Mouse (Mus musculus) skeletal muscle tissue, adult 2 months (tissue): ENCODE measurements around the gene Rtf2.

Experiments used
- DNase-seq: peaks from one replicate; pipeline ENCODE4 v3.0.0-alpha.2; 2012; ENCODE audit warnings: low read depth, low spot score

The Rtf2 gene

DNA sequence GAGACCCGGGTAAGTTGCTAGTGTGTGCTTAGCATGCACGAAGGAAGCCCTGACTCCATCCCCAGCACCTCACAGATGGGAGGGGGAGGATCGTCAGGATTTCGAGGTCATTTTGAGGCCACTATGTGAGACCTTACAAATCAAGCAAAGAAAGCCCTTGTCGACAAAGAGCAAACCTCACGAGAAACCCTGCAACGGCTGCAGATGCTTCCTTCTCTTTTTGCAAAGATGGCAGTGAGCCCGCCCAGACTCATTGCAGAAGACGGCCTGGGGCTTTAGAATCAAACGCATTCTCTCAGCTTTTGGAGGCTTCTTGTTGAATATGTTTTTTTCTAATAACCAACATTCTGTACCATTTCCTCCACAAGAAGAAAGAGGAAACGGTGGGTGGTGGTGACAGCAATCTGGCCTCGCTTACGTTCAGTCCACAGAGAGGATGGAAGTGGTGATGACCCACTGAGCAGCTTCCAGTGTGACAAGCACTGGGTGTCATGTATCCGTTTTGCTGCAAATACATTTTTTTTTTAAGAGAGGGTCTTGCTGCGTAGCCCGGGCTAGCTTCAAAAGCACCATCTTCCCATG lies 2.9 kb upstream of the Rtf2 start:
- peak; percentile 27 for DNase-seq

DNA sequence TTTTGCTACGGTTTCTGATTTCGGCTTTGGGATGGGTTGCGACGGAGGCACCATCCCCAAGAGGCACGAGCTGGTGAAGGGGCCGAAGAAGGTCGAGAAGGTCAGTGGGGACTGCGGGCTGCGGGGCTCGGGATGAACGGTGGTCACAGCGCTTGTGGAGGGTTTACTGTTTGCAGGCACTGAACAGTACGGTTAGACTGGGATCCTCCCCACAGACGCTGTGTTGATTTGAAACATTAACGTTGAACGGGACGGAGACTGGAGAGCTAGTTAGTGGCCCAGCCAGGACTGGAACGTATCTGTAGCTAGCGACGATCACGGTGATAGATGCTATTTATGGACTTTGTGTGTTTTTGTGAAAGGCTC lies 267 bp downstream of the Rtf2 start:
- no peak for DNase-seq

DNA sequence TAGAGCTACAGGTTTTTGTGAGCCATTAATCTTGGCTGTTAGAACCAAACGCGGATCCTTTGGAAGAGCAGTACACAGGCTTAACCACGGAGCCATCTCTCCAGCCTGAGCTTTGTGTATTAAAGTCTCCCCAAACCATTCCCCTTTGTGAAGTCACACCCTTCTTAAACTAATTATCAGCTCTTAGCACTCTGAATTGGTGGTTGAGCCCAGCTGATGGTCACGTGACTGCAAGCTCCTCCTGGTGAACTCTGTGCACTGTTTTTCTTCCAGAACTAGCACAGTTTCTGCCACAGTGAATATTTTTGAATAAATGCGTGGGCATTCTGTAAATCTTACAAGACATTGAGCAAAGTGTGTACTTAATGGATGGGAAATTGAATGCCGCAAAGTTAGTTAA lies 820 bp downstream of the Rtf2 start:
- DNase-seq: no peak

DNA sequence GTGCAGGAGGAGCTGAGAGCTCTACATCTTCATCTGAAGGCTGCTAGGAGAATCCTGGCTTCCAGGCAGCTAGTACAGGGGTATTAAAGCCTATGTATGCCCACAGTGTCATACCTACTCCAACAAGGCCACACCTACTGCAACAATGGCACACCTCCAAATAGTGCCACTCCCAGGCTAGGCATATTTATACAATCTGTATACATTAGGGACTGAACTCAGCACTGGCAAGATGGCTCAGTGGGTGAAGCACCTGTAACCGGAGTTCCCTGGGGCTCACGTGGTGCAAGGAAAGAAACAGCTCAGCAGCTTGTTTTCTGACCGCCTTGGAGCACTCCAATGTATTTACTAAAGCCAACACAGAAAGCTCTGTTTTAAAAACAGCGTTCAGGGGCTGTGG lies 5.3 kb downstream of the Rtf2 start:
- DNase-seq: no peak

DNA sequence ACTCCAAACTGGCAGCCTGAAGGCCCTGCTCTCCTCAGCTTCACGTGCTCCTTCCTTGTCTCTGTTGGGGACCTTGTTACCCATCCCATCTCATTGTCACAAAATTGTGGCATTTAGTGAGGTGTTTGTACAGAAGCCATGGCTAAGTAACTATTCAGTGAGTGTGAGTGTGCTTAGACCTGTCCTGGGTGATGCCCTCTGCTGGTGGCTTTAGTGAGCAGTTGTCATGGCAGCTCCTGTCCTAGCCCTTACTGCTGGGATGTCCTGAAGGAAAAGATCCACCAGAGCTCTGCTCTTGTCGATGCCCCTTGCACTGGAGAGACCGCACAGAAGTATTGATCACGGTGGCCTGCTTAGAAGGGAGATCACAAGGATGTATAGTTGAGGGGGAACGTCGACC lies 7.0 kb downstream of the Rtf2 start:
- DNase-seq: no peak

DNA sequence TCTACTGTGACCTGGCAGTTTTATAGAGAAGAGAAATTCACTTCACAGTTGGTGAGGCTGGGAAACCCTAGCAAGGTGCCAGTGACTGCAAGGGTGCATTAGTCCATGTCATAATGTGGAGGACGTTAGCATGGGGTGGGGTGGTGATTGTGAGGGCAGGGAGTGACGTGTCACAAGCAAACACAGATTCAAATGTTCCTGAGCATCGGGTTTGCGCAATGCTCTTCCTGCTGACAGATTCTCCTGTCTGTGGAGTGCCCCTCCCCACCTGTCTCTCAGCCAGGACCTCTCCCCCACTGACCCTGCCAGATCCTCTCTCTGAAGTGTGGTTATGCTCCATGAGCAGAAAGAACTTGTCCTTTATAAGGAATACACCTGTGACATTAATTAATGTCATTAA lies 8.0 kb downstream of the Rtf2 start:
- DNase-seq: no peak

DNA sequence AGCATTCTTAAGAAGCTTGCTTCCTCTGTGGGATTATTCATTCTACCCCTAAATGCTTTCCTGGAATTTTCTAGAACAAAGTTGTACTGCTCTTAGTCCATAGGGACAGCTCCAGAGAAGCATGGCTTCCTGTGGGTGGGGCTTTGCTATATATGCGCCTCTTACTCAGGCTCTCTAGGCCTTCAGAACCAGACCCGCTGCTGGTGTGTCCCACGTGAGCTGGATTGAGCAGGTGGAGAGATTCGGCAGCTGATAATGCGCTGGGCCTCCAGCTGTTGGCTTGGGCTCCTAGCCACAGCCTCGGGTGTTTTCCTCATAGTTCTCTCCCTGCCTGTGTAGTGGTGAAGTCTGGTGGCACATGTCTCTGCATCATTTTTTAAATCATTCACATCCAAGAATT lies 10.3 kb downstream of the Rtf2 start:
- no peak for DNase-seq

DNA sequence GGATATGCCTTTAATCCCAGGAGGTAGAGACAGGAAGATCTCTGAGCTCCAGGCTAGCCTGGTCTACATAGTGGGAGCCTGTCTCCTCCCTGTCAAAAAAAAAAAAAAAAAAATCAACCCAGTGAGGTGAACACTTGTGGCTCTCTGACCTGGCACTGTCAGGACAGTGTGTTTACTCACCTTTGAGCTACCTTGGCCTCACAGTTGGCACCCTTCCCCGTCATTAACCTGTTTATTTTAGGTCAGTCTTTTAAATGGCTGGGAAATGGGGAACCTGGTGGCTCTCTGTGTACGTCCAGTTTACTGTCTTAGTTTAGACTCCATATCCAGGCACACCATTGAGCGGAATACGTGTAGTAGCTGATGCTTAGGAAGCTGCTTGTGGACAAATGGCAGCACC lies 11.7 kb downstream of the Rtf2 start:
- no peak for DNase-seq

DNA sequence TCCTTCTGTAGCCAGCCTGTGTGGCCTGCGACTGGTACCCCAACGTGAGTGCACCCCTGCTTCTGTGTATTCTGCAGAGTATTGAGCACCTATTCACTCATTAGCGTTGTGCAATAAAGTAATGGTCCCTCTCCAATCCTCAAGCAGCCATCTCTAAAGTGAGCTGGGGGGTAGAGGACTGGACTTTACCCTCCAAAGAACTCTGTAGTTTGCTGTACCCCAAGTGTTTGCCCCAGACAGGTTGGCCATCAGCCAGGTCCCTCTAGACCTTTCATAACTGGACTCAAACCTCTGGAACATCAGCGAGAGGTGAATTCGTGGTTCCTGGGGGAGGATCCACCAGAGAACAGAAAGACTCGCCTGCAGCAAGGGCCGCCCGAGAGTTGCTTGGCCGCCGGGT lies 12.1 kb downstream of the Rtf2 start:
- no peak for DNase-seq

DNA sequence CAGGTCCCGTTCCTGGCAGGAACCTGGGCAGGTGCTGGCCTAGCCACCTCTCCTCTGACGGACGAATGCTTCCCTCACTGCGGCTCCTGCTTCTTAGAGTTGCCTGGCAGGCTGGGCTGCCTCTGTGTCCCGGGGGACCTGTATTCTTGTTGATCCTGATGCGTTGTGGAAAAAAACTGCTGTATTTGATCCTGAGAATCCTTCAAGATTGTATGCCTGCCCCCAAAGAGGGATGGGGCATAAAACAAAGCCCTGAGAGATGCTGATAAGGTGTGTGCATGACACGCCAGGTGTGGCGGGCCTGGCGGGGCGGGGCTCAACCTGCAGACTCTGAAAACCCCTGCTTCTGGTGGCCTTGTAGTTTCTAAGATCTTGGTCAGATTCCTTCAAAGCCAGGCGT lies 18.1 kb downstream of the Rtf2 start, which contains the start of gene Gcnt7:
TSS of gene Gcnt7 (minus strand) at position 101 of the 400 bp plus-strand sequence.
- no peak for DNase-seq

DNA sequence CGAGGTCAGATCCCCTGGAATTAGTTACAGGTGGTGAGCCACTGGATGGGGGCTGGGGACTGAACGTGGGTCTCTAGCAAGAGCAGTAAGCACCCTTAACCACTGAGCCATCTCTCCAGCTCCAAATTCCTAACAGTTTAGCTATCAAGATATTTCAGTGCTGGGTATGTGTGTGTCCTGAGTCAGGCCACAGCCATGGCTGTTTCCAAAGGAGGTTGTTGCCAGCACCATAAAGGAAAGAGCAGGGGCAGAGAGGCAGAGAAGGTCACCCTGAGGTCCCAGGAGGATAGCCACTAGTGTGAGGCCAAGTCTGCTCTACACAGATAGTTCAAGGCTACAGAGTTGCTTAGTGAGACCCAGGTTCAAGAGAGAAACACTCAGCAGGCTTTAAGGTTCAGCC lies 20.3 kb downstream of the Rtf2 start:
- no peak for DNase-seq

DNA sequence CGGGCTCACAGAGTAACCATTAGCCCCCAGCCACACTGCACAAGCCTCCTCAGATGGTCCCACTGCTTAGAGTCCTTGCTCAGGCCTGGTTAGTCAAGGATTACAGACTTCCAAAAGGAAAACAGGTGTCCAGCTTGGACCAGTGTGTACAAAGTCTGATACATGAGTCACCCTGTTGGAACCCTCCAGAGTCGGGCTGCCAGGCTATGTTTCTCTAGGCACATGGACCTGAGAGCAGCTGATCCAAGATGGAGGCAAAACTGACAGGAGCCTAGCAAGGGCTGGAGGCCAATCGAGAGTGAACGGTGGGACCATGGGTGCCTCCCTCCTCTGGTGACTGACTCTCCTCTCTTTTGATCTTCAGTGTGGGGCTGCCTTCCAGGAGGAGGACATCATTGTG lies 22.5 kb downstream of the Rtf2 start:
- DNase-seq: peak; percentile 37

DNA sequence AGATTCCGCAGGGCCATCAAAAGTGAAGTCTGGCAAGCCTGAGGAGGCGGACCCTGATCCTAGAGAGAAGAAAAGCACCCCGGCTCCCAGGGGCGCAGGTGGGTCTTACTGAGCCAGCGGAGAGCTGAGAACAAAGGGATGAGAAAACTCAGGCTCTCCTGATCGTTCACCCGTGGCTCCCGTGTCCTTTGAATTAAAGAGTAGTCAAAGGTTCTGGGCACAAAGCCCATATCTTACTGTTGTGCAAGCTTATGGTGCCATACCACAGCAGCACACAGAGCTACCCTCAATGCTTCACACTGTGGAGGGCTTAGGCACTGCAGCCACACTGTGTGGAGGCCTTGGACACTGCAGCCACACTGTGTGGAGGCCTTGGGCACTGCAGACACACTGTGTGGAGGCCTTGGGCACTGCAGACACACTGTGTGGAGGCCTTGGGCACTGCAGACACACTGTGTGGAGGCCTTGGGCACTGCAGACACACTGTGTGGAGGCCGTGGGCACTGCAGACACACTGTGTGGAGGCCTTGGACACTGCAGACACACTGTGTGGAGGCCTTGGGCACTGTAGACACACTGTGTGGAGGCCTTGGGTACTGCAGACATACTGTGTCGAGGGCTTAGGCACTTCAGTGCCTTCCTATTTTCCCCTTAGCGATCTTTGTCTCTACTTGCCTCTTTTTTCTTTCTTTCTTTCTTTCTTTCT lies 26.2 kb downstream of the Rtf2 start:
- DNase-seq: no peak

DNA sequence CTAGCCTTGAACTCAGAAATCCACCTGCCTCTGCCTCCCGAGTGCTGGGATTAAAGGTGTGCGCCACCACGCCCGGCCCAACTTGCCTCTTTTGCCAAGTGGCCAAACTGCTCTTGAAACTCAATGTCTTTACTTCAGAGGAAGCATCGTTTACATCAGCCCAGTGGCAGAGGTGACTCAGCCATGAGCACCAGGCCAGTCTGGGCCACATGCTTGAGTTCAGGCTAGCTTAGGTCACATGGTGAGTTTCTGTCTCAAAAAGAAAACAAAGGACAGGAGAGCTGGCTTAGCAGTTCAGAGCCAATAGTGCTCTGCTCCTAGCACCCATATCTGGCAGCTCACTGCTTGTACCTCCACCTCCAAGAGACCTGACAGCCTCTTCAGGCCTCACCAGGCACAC lies 26.9 kb downstream of the Rtf2 start:
- DNase-seq: no peak

DNA sequence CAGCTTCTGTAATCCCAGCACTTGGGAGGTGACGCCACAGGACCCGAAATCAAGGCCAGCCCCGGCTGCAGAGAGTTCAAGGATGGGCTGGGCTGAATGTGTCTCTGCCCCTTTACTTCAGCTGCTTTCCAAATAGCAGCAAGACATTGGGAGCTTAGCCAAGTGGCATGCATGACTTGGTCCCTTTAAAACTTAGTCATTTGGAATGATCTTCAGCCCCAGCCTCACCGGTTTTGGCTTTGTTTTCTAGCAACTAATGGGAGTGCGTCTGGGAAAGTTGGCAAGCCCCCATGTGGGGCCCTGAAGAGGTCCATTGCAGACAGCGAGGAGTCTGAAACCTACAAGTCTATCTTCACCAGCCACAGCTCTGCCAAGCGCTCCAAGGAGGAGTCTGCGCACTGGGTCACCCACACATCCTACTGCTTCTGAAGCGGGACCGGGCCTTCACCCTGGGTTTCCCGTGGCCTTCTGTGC lies 28.0 kb downstream of the Rtf2 start:
- no peak for DNase-seq

DNA sequence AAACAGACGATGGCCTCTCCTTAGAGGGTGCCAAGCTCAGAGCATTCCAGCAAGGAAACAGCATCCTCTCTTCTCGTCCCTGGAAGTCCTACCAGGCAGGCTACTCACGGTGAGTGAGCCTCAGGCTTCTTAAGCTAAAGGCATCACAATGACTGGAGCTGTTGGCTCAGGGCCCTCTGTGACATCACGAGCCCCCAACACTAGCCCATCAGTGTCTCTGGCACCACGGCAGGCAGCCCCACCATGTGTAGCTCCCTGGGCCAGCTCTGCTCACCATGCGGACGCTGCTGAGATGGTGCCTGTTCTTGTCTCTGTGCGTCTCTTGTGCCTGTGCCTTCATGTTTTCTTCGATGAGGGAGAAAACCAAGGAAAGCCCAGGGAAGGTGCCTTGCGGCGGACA lies 32.0 kb downstream of the Rtf2 start, which contains the start of gene Fam209:
TSS of gene Fam209 (plus strand) at position 203 of the 400 bp plus-strand sequence.
- DNase-seq: no peak

DNA sequence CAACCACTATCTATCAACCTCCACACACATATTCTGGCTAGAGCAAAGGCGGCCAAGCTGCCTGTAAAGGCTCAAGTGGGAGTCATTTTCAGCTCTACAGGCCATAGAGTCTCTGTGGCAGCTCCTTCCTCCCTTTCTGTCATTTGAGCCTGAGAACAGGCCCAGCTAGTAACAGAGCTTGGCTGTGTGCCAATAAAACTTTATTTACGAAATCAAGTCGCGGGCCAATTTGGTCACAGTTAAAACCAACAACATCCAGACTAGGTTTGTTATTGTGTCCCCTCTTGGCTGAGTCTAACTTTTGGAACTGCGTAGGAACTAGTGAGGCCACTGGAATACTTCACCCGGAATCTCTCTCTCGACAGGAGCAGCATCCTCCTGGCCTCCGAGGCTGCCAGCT lies 33.2 kb downstream of the Rtf2 start:
- DNase-seq: peak; percentile 40

DNA sequence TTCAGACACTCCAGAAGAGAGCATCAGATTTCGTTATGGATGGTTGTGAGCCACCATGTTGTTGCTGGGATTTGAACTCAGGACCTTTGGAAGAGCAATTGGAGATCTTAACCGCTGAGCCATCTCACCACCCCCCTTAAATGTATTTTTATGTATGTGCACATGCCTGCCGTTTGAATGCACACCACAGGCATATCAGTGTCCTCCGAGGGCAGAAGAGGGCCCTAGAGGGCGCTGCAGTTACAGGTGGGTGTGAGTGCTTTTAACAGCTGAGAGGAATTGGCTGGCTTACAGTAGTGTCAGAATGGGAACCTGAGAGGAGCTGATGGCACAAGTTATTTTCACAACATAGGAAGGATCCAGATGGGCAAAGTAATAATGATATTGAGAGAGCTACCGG lies 34.6 kb downstream of the Rtf2 start:
- peak; percentile 68 for DNase-seq

DNA sequence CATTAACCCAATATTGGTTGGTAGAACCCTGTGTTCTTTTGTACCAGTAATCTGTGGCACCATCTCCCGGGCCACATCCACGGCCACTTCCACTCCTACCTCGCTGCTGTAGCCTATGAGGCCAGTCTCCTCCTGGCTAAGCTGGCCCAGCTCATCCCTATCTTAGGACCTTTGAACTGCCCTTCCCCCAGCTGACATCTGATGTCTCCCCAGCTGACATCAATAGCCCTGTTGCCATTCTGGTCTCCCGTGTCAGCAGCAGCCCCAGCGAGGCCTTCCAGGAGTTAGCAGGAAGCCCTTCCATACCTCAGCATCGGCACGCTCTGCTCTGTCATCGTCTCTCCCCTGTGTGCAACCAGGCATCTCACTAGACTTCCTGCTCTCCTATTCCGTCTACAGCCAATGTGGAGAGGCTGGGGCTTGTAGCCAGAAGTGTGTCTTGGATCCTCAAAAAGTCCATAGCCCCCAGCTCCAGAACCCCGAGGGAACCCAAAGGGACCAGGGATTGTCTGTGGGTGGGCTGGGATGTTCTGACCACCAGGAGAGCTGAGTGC lies 36.4 kb downstream of the Rtf2 start:
- peak; percentile 92 for DNase-seq

DNA sequence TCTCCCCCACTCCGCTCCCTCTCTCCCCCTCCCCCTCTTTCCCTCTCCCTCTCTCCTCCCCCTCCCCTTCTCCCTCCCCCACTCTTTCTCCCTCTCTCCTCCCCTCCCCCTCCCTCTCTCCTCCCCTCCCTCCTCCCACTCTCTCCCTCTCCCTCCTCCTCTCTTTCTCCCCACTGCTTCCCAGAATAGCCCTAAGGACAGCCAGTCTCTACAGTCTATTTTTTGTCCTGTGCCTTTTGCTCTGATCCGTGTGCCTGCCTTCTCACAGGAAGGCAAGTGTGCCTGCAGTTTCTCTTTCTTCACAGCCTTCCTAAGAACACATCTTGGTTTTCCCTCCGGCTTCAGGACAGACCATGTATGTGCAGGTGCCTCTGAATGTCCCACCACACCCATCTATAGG lies 37.0 kb downstream of the Rtf2 start:
- peak; percentile 77 for DNase-seq

DNA sequence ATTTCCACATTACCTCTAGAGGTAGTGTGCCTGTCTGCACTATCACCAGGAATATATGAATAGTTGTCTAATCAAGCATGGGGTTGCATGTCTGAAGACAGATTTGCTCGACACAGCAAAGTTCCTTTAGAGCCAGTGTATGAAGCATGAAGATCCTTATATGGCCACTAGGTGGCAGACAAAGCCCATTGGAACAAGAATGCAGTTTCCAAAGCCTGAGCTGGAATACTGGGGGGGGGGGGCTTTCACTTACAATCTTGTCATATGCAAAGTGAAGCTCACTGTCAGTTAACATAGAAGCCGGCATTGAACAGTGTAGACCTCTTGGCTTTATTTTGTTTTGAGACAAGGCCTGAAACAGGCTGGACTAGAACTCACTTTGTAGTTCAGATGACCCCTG lies 37.5 kb downstream of the Rtf2 start:
- peak; percentile 71 for DNase-seq

DNA sequence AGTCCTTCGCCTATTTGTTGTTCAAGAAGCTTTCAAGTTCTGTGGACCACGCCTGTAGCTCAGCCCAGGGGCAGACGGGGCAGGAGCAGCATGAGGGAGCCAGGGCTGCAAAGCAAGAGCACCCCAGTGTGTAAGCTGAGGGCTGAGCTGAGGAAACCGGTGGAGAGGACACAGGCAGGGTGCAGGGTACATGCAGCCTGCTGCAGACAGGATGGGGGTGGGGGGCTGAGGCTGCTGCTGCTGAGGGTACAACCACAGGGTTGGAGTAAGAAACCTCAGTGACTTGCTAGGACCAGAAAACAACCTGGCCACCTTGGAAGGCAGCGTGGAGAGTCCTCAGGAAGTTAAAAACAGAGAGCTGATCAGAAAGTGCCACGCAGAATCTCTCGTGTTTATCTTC lies 39.9 kb downstream of the Rtf2 start:
- DNase-seq: no peak

DNA sequence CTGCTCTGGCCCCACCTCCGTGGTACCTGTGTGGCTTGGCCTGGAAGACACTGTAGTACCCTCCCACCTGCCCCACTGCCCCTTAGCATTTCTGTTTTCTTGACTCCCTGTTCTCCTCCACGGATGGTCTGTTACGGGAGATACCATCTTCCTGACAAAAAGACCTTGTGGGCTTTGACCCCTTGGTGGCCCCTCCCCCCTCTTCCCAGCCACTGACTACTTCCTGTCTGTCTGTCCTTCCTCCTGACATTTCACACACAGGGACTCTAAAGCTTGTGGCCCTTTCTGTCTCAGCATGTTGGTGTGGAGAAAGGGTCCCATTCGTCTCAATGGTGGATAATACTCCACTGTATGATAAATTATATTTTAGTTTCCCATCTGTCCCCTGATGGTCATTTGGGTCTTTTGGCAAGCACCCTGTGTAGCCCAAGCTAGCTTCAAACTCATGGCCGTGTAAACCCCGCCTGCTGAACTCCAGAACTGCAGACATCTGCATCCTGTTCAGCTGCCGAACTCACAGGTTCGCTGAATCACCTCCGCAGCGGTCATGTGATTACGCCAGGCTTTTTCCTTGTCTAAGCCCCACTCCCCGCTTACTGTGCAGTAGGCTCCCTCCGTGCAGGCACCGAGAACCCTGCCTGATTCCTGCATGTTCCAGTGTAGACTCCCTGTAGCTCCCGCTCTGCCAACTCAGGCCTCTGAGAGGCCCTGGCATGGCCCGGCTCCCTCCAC lies 41.5 kb downstream of the Rtf2 start:
- DNase-seq: no peak
